Mouse (Mus musculus) T-helper 2 cell (primary cell): ENCODE results near the gene Dph6.

ENCODE experiments used
- in situ Hi-C: fragments of 300-600 bp; cut with MboI, MseI; formaldehyde crosslinking; loops from one replicate; pipeline ENCODE4 v1.15.1; 2025; ENCODE audit warnings: high pct_unique_total_duplicates

Dph6 gene

GRCm38 (mm10) chr2:114542325-114542724, 112.4 kb downstream of the Dph6 start:
- in situ Hi-C loops: no loop called here

- in situ Hi-C loops: no loop called here
Measured at GRCm38 (mm10) chr2:114540416-114540815, 114.3 kb downstream of the Dph6 start.

DNA sequence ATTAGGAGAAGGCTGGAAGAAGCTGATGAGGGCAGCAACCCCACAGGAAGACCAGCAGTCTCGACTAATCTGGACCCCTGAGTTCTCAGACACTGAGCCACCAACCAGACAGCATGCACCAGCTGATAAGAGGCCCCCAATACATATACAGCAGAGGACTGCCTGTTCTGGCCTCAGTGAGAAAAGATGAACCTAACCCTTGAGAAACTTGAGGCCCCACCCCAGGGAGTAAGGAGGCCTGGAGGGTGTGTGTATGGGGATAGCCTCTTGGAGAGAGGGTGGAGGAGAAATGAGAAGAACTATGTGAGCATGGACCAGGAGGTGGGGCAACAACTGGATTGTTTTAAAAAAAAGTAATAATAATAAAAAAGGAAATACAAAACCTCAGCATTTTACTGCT, 118.7 kb downstream of the Dph6 start:
- in situ Hi-C loops: no loop called here

- in situ Hi-C loops: no loop called here
Measured at GRCm38 (mm10) chr2:114531010-114531756, 123.6 kb downstream of the Dph6 start.

GRCm38 (mm10) chr2:114520414-114520813, 134.3 kb downstream of the Dph6 start:
- in situ Hi-C loops: no loop called here

DNA sequence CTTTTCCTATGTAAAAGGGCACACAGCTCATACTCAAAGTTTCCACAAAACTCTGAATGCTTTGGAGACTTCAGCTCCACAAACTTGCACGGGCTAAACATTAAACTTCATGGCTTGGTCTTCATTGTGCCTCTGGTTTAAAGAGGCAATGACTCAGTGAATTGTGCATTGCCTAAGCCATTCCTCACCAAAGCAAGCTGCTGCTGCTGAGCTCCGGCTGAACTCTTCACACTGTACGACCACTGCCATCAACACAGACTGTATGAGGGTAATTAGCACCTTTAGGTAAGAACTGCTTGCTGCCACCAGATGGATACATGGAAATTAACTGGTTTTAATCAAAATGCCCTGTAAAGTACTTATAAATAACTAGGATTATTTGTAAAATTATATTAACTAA, 134.9 kb downstream of the Dph6 start:
- in situ Hi-C loops: no loop called here

GRCm38 (mm10) chr2:114492398-114492797, 162.4 kb downstream of the Dph6 start:
- in situ Hi-C loops: no loop called here

DNA sequence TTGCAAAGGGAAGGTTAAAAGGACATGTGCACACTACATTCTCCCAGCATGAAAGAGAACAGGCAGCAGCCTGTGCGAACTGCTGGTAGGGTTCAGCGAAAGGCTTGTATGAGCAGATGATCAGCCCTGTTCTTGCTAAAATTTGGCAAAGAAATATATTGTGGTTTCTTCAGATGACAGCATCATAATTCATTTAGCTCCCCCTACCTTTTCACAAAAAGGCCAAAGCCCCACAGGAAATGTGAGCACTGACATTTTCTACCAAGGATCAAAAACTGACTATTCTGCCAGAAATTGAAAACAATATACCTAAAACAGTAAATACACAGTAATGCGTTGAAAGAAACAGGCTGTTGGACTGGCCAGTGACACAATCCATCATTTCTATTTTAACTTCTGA, 162.9 kb downstream of the Dph6 start:
- in situ Hi-C loops: no loop called here

- in situ Hi-C loops: no loop called here
Measured at GRCm38 (mm10) chr2:114486980-114487379, 167.8 kb downstream of the Dph6 start.
